Mouse (Mus musculus) adrenal gland, adult 8-10 months (tissue): Measurements from ENCODE around the gene Olfr1412. TPM values are rescaled to one million over a fixed set of nuclear protein-coding genes. Genes with fewer than 3 reads are reported as not detected.

Experiments
- DNase-seq: peaks from one replicate; pipeline ENCODE4 v3.0.0; 2022
- total RNA-seq, 4 experiments: library from RNA; stranded (reverse); gene quantifications; 2 replicates each; pipeline ENCODE4 v1.2.4; 2022

Olfr1412 gene
- total RNA-seq, 4 experiments from 2014 or later = not detected

- peak; percentile 64 for DNase-seq
These were observed 52.6 kb downstream of the Olfr1412 start for GRCm38 (mm10) chr1:92638181-92638580.

DNA sequence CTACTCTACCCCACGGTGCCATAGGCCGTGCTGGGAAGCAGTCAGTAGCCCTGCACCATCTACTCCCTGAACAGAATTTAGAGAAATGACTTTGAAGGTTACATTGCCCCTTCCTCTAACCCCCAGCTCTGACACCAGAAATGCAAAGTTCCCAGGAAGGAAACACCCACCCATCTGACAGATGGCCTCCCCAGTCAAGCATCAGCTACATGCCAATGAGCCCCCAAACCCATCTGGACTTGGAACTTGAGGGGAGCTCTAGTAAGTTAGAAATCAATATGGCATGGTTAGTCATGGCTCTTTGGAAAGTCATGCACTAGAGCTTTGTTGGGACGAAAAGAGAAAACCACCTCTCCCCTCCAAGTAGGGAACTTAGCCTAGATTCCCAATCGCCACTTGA lies 53.2 kb downstream of the Olfr1412 start:
- no peak for DNase-seq

- no peak for DNase-seq
These were observed 54.8 kb downstream of the Olfr1412 start for GRCm38 (mm10) chr1:92640393-92640792.

Other genes starting within 250 kb of the Olfr1412 start
- gene Ndufa10, start 111.9 kb upstream of the Olfr1412 start, total RNA-seq = 100 to 1,000 TPM; 209 to 284 (median 255) TPM
- gene Olfr1416, start 100.7 kb upstream of the Olfr1412 start, total RNA-seq = not detected
- gene Olfr1415, start 89.7 kb upstream of the Olfr1412 start, total RNA-seq = under 1 TPM in 1 of 4 experiments, not detected in 3; 0.12 TPM
- under 1 TPM in 2 of 4 experiments, not detected in 2; 0.06 to 0.07 TPM for gene Olfr1414, start 67.1 kb upstream of the Olfr1412 start, total RNA-seq
- gene Olfr1413, start 14.5 kb upstream of the Olfr1412 start, total RNA-seq = not detected
- gene Olfr1411, start 8.6 kb downstream of the Olfr1412 start, total RNA-seq = not detected
- not detected for gene Olfr1410, start 20.0 kb downstream of the Olfr1412 start, total RNA-seq
- not detected for gene Olfr12, start 32.0 kb downstream of the Olfr1412 start, total RNA-seq
- 100 to 1,000 TPM; 279 to 327 (median 313) TPM for gene Cops9, start 56.2 kb downstream of the Olfr1412 start, total RNA-seq
- under 1 TPM in 1 of 4 experiments, not detected in 3; 0.56 TPM for gene Otos, start 63.1 kb downstream of the Olfr1412 start, total RNA-seq
- 10 to 100 TPM; 66.2 to 86.0 (median 72.4) TPM for gene Gpc1, start 245.9 kb downstream of the Olfr1412 start, total RNA-seq